Mouse (Mus musculus) c-Kit-positive CD71-positive TER-119-positive erythroid progenitor cells, embryonic 14.5 days (primary cell): ENCODE measurements around the gene Nod2.
"Not testable (repeated sequence)": the region's sequence is repeated elsewhere in the genome, so short reads cannot be mapped to it uniquely, and the experiment has no call there.

Experiments used
- DNase-seq: peaks from one replicate; pipeline ENCODE4 v3.0.0-alpha.2; 2013; ENCODE audit warnings: low spot score

Gene Nod2

GRCm38 (mm10) chr8:88633343-88633765, 13.8 kb upstream of the Nod2 start:
- DNase-seq, result no peak

- DNase-seq, result no peak
Measured at GRCm38 (mm10) chr8:88635474-88636397, 11.4 kb upstream of the Nod2 start, which contains the start of gene Snx20. Gene Snx20 (minus strand): TSS chr8:88636128.

GRCm38 (mm10) chr8:88637092-88638000, 9.8 kb upstream of the Nod2 start:
- no peak for DNase-seq

GRCm38 (mm10) chr8:88638908-88639307, 8.2 kb upstream of the Nod2 start:
- DNase-seq, result no peak

- DNase-seq, result no peak
Measured at GRCm38 (mm10) chr8:88642734-88643564, 4.2 kb upstream of the Nod2 start.

- DNase-seq, result no peak
Measured at GRCm38 (mm10) chr8:88648322-88648721, 1.2 kb downstream of the Nod2 start.

GRCm38 (mm10) chr8:88650016-88650708, 3.0 kb downstream of the Nod2 start:
- no peak for DNase-seq

- DNase-seq, result not testable (repeated sequence)
Measured at GRCm38 (mm10) chr8:88651122-88651521, 4.0 kb downstream of the Nod2 start.

- no peak for DNase-seq
Measured at GRCm38 (mm10) chr8:88655334-88655733, 8.2 kb downstream of the Nod2 start.

GRCm38 (mm10) chr8:88659873-88660272, 12.8 kb downstream of the Nod2 start:
- no peak for DNase-seq

GRCm38 (mm10) chr8:88662401-88662821, 15.3 kb downstream of the Nod2 start:
- DNase-seq, result no peak

GRCm38 (mm10) chr8:88664121-88664520, 17.0 kb downstream of the Nod2 start:
- no peak for DNase-seq

- no peak for DNase-seq
Measured at GRCm38 (mm10) chr8:88664947-88665346, 17.8 kb downstream of the Nod2 start.

GRCm38 (mm10) chr8:88666435-88666834, 19.3 kb downstream of the Nod2 start:
- DNase-seq, result no peak

GRCm38 (mm10) chr8:88668400-88669086, 21.4 kb downstream of the Nod2 start:
- no peak for DNase-seq

GRCm38 (mm10) chr8:88670782-88671181, 23.7 kb downstream of the Nod2 start:
- DNase-seq, result no peak

GRCm38 (mm10) chr8:88671575-88671974, 24.5 kb downstream of the Nod2 start:
- DNase-seq, result no peak

- DNase-seq, result no peak
Measured at GRCm38 (mm10) chr8:88673859-88674258, 26.7 kb downstream of the Nod2 start.

- no peak for DNase-seq
Measured at GRCm38 (mm10) chr8:88675372-88676165, 28.5 kb downstream of the Nod2 start.

GRCm38 (mm10) chr8:88677071-88677470, 30.0 kb downstream of the Nod2 start:
- DNase-seq, result no peak
